Mouse (Mus musculus) liver, postnatal 0 days (tissue): ENCODE results near the gene Fbxl8. TPM values are rescaled to one million over a fixed set of nuclear protein-coding genes. Genes with fewer than 3 reads are reported as not detected.

ENCODE experiments used
- ATAC-seq: fragments of 200-750 bp; cut with Nextera tagmentation; 2 replicates; pipeline ENCODE4 v1.8.0; 2017; ENCODE audit warnings: mild to moderate bottlenecking, moderate library complexity
- DNase-seq: peaks from one replicate; pipeline ENCODE4 v3.0.0-alpha.2; 2016
- H3K27ac ChIP-seq: fragments of 300-500 bp; sonication (generic); 2 replicates; pipeline ENCODE4 v1.5.1; 2014; ENCODE audit warnings: antibody characterized with exemption, moderate library complexity, mild to moderate bottlenecking, low read depth
- H3K27me3 ChIP-seq: fragments of 300-500 bp; sonication (generic); 2 replicates; pipeline ENCODE4 v1.6.1; 2014; ENCODE audit warnings: low read length, control low read depth, mixed read lengths; ENCODE audit not compliant: insufficient read depth
- H3K36me3 ChIP-seq: fragments of 300-500 bp; sonication (generic); replicated peaks from 2 replicates; pipeline ENCODE4 v1.6.1; 2014; ENCODE audit warnings: mild to moderate bottlenecking, control low read depth, low read length, moderate library complexity, mixed read lengths; ENCODE audit not compliant: insufficient read depth
- H3K4me1 ChIP-seq: fragments of 300-500 bp; sonication (generic); 2 replicates; pipeline ENCODE4 v1.6.1; 2014; ENCODE audit warnings: antibody characterized with exemption, mild to moderate bottlenecking, control low read depth; ENCODE audit not compliant: insufficient read depth
- H3K4me2 ChIP-seq: fragments of 300-500 bp; sonication (generic); 2 replicates; pipeline ENCODE4 v1.6.1; 2014; ENCODE audit warnings: low read depth, mild to moderate bottlenecking, low read length, moderate library complexity, mixed read lengths
- H3K4me3 ChIP-seq: fragments of 300-500 bp; sonication (generic); 2 replicates; pipeline ENCODE4 v1.5.1; 2014; ENCODE audit warnings: low read depth, low read length
- H3K9ac ChIP-seq: fragments of 300-500 bp; sonication (generic); replicated peaks from 2 replicates; pipeline ENCODE4 v1.6.1; 2014; ENCODE audit warnings: mild to moderate bottlenecking, moderate library complexity
- H3K9me3 ChIP-seq: fragments of 300-500 bp; sonication (generic); 2 replicates; pipeline ENCODE4 v1.6.1; 2016; ENCODE audit warnings: mild to moderate bottlenecking, control low read depth, low read length, mixed read lengths
- CTCF ChIP-seq: sonication (generic); IDR thresholded peaks from 2 replicates; pipeline ENCODE4 v1.5.1; 2016; ENCODE audit warnings: antibody characterized with exemption, low read depth
- EP300 ChIP-seq: IDR thresholded peaks from 2 replicates; pipeline ENCODE4 v1.6.1; 2016; ENCODE audit warnings: antibody characterized with exemption, low read depth, mild to moderate bottlenecking
- WGBS: fragments of 180-500 bp; shearing (Covaris S2); extraction: QIAGEN DNeasy Blood & Tissue Kit; methylation state at CpG from one replicate; pipeline ENCODE4 v1.1.7; 2014; ENCODE audit not compliant: insufficient replicate concordance; 5-methylcytosine and 5-hydroxymethylcytosine counted together
- polyA plus RNA-seq: library from polyadenylated mRNA; unstranded; fragments of >200 nt; fragmentation: Nextera tagmentation; extraction: Ambion mirVana; gene quantifications from 2 replicates; pipeline ENCODE4 v1.2.1, GENCODE M21; 2015

Gene Fbxl8
- polyA plus RNA-seq, 1 experiment from 2014 or later = 1.2 TPM

DNA sequence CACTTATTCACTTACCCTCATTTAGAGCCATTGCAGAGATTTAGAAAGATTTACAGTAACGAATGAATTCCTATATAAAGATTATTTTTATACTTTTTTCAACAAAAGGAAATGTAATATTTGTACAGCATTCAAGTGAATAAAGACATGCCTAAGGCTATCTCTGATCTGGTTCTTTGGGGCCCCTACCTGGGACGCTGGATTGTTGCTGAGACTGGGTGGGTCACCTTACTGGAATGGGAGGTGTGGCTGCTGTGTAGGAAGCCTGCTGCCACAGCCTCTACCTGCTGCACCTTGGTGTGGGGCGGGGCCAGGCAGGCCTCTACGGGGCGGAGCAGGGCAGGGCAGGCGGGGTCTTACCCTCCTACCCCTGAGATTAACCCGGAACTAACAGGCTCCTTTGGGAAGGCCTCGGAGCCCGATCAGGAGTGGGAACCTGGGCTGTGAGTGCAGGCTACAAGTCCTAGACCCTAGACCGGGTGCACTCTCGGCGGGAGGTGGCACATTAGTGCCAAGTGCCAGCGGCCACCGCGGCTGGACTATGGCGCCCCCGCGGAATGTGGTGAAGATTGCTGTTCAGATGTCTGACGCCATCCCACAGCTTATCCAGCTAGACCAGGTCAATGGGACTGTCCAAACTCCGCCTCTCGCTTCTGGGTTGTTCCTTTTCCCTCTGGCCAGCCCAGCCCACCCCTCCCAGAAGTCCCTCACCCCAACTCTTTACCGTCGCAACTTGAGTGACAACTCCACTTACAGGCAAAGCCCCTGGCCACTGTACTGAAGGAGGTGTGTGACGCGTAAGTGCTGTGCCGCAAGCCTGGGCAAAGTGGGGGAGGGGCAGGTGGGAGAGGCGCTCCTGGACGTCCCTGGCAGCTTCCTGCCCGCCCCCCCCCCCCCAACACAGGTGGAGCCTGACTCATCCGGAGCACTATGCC is 41.0 kb downstream of the Fbxl8 start, which contains the start of gene Elmo3:
Gene Elmo3, plus strand, starts transcription at position 391 of the 935 bp plus-strand sequence.
- H3K4me2 ChIP-seq = peak within 1 kb of the TSS; percentile 72
- H3K4me1 ChIP-seq = peaks cover 31% of the 10 kb centered on the region
- peak; percentile 82 for DNase-seq
- H3K4me3 ChIP-seq = peak within 1 kb of the TSS; percentile 53
- H3K36me3 ChIP-seq = peaks cover 82% of the 10 kb centered on the region
- H3K9ac ChIP-seq = peak within 1 kb of the TSS; percentile 63
- 9% methylated on average over 28 of the region's 30 CpGs for WGBS
- peak; percentile 86 for ATAC-seq
- H3K27me3 ChIP-seq = no peaks in the 10 kb centered on the region
- peak within 1 kb of the TSS; percentile 81 for H3K27ac ChIP-seq
- no peaks in the 10 kb centered on the region for H3K9me3 ChIP-seq
- no peak for TF ChIP-seq EP300
- TF ChIP-seq CTCF = peak; percentile 35; the same call in 1 of the 2 replicates

GRCm38 (mm10) chr8:105306146-105306691 is 41.8 kb downstream of the Fbxl8 start:
- Histone ChIP-seq H3K4me2 (peak overlapping the region; percentile 72), H3K4me1 (peaks cover 31% of the 10 kb centered on the region), H3K9ac (peak overlapping the region; percentile 63), H3K9me3 (no peaks in the 10 kb centered on the region), H3K4me3 (peak overlapping the region; percentile 53), H3K27ac (peak overlapping the region; percentile 81), H3K27me3 (no peaks in the 10 kb centered on the region), H3K36me3 (peaks cover 80% of the 10 kb centered on the region)
- WGBS = 58% methylated on average over 5 of the region's 5 CpGs
- no peak for TF ChIP-seq CTCF
- TF ChIP-seq EP300 = no peak
- ATAC-seq = no peak
- DNase-seq = no peak

- Histone ChIP-seq H3K4me1 (peaks cover 23% of the 10 kb centered on the region), H3K4me2 (no peak overlapping the region), H3K9me3 (no peaks in the 10 kb centered on the region), H3K27me3 (no peaks in the 10 kb centered on the region), H3K27ac (no peak overlapping the region), H3K36me3 (peaks cover 74% of the 10 kb centered on the region), H3K9ac (no peak overlapping the region), H3K4me3 (no peak overlapping the region)
- TF ChIP-seq CTCF (no peak), EP300 (no peak)
- ATAC-seq (no peak), DNase-seq (no peak)
- WGBS = 95% methylated on average over 13 of the region's 13 CpGs
Observed at GRCm38 (mm10) chr8:105307670-105308069, 43.2 kb downstream of the Fbxl8 start.

GRCm38 (mm10) chr8:105308428-105308827 is 44.0 kb downstream of the Fbxl8 start:
- H3K9me3 ChIP-seq = no peaks in the 10 kb centered on the region
- no peak overlapping the region for H3K4me2 ChIP-seq
- no peak overlapping the region for H3K27ac ChIP-seq
- DNase-seq (no peak), ATAC-seq (no peak)
- 94% methylated on average over 10 of the region's 10 CpGs for WGBS
- no peak overlapping the region for H3K4me3 ChIP-seq
- H3K4me1 ChIP-seq = peaks cover 21% of the 10 kb centered on the region
- H3K36me3 ChIP-seq = peaks cover 74% of the 10 kb centered on the region
- H3K27me3 ChIP-seq = no peaks in the 10 kb centered on the region
- TF ChIP-seq CTCF = no peak
- no peak for TF ChIP-seq EP300
- H3K9ac ChIP-seq = no peak overlapping the region

DNA sequence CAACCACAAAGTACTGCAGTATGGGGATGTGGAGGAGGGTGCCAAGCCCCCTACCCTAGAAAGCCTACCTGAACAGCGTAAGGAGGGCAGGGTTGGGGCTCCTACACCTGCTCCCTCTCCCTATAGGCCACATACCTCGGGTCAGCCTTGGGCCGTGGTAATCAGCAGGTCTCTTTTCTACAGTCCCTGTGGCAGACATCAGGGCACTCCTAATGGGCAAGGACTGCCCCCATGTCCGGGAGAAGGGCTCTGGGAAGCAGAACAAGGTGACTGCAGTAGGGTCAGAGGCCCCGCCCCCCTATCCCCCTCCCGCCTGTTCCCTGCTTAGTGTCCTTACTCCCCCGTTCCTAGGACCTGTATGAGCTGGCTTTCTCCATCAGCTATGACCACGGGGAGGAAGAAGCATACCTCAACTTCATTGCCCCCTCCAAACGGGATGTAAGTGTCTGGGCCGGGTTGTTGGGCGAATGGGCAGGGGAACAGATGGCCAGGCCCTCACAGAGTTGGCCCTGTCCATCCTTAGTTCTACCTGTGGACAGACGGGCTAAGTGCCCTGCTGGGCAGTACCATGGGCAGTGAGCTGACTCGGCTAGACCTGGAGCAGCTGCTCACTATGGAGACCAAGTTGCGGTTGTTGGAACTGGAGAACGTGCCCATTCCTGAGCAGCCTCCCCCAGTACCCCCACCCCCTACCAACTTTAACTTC is 44.8 kb downstream of the Fbxl8 start:
- WGBS = 80% methylated on average over 15 of the region's 15 CpGs
- Histone ChIP-seq H3K4me1 (peaks cover 18% of the 10 kb centered on the region), H3K9ac (no peak overlapping the region), H3K36me3 (peaks cover 72% of the 10 kb centered on the region), H3K9me3 (no peaks in the 10 kb centered on the region), H3K4me2 (no peak overlapping the region), H3K27me3 (no peaks in the 10 kb centered on the region), H3K4me3 (no peak overlapping the region), H3K27ac (no peak overlapping the region)
- no peak for DNase-seq
- TF ChIP-seq EP300 = no peak
- TF ChIP-seq CTCF = no peak
- no peak for ATAC-seq

GRCm38 (mm10) chr8:105310118-105310517 is 45.7 kb downstream of the Fbxl8 start:
- ATAC-seq = no peak
- Histone ChIP-seq H3K4me3 (no peak overlapping the region), H3K36me3 (peaks cover 66% of the 10 kb centered on the region), H3K27ac (no peak overlapping the region), H3K9ac (no peak overlapping the region), H3K4me1 (peaks cover 10% of the 10 kb centered on the region), H3K9me3 (no peaks in the 10 kb centered on the region), H3K4me2 (no peak overlapping the region), H3K27me3 (no peaks in the 10 kb centered on the region)
- TF ChIP-seq EP300 (no peak), CTCF (no peak)
- WGBS = 84% methylated on average over 8 of the region's 8 CpGs
- no peak for DNase-seq
